Mouse (Mus musculus) midbrain, embryonic 14.5 days (tissue): ENCODE results near the gene Nprl2. TPM values are rescaled to one million over a fixed set of nuclear protein-coding genes. Genes with fewer than 3 reads are reported as not detected.
A peak's percentile ranks its signal among the peaks of the same experiment; 100 is the strongest.

Source experiments
- ATAC-seq: fragments of 200-750 bp; cut with Nextera tagmentation; 2 replicates; pipeline ENCODE4 v1.8.0; 2017; ENCODE audit warnings: moderate number of reproducible peaks, moderate library complexity; ENCODE audit not compliant: low FRiP score, low TSS enrichment
- DNase-seq: peaks from one replicate; pipeline ENCODE4 v3.0.0-alpha.2; 2015
- H3K27ac ChIP-seq: fragments of 300-500 bp; sonication (generic); replicated peaks from 2 replicates; pipeline ENCODE4 v1.5.1; 2014; ENCODE audit warnings: mild to moderate bottlenecking, low read depth, low read length, moderate library complexity
- H3K27me3 ChIP-seq: fragments of 300-500 bp; sonication (generic); 2 replicates; pipeline ENCODE4 v1.6.1; 2014; ENCODE audit warnings: low read length, control low read depth, mixed read lengths; ENCODE audit not compliant: control insufficient read depth, insufficient read depth
- H3K36me3 ChIP-seq: fragments of 300-500 bp; sonication (generic); 2 replicates; pipeline ENCODE4 v1.6.1; 2014; ENCODE audit warnings: low read length, control low read depth; ENCODE audit not compliant: control insufficient read depth, insufficient read depth
- H3K4me1 ChIP-seq: fragments of 300-500 bp; sonication (generic); 2 replicates; pipeline ENCODE4 v1.6.1; 2014; ENCODE audit warnings: mild to moderate bottlenecking, antibody characterized with exemption, low read length, control low read depth; ENCODE audit not compliant: control insufficient read depth, insufficient read depth
- H3K4me2 ChIP-seq: fragments of 300-500 bp; sonication (generic); 2 replicates; pipeline ENCODE4 v1.6.1; 2014; ENCODE audit warnings: mild to moderate bottlenecking, low read length, moderate library complexity
- H3K4me3 ChIP-seq: fragments of 300-500 bp; sonication (generic); replicated peaks from 2 replicates; pipeline ENCODE4 v1.5.1; 2014; ENCODE audit warnings: low read depth, low read length
- H3K9ac ChIP-seq: fragments of 300-500 bp; sonication (generic); replicated peaks from 2 replicates; pipeline ENCODE4 v1.6.1; 2014; ENCODE audit warnings: mild to moderate bottlenecking, low read length, moderate library complexity
- H3K9me3 ChIP-seq: fragments of 300-500 bp; sonication (generic); 2 replicates; pipeline ENCODE4 v1.6.1; 2016; ENCODE audit warnings: low read length, control low read depth, mixed read lengths; ENCODE audit not compliant: control insufficient read depth
- WGBS: fragments of 180-500 bp; shearing (Covaris S2); extraction: QIAGEN DNeasy Blood & Tissue Kit; methylation state at CpG from one replicate; pipeline ENCODE4 v1.1.7; 2014; 5-methylcytosine and 5-hydroxymethylcytosine counted together
- polyA plus RNA-seq: library from polyadenylated mRNA; unstranded; fragments of >200 nt; fragmentation: Nextera tagmentation; extraction: Ambion mirVana; gene quantifications from 2 replicates; pipeline ENCODE4 v1.2.1, GENCODE M21; 2014

The Nprl2 gene
- polyA plus RNA-seq, 1 experiment from 2014 or later = 69.4 TPM

GRCm38 (mm10) chr9:107566855-107567254, 24.8 kb downstream of the Nprl2 start:
- no peaks in the 10 kb centered on the region for H3K27me3 ChIP-seq
- H3K9me3 ChIP-seq = no peaks in the 10 kb centered on the region
- no peak overlapping the region for H3K4me3 ChIP-seq
- peaks cover 46% of the 10 kb centered on the region for H3K36me3 ChIP-seq
- H3K9ac ChIP-seq = no peak overlapping the region
- 0 out of 2 replicates have a peak overlapping the region, but pooled peaks have one; percentile 83 for H3K4me2 ChIP-seq
- H3K4me1 ChIP-seq = peaks cover 43% of the 10 kb centered on the region
- no peak for DNase-seq
- ATAC-seq = no peak
- WGBS = 73% methylated on average over 3 of the region's 3 CpGs
- no peak overlapping the region; the same call in 1 of the 2 replicates for H3K27ac ChIP-seq

GRCm38 (mm10) chr9:107567702-107568319, 25.8 kb downstream of the Nprl2 start, which contains the start of gene Hyal2:
Gene Hyal2, plus strand, starts transcription at chr9:107567945.
- WGBS = 6% methylated on average over 18 of the region's 18 CpGs
- ATAC-seq = no peak
- Histone ChIP-seq H3K4me2 (peak within 1 kb of the TSS; percentile 83), H3K4me3 (peak within 1 kb of the TSS; percentile 85), H3K4me1 (peaks cover 40% of the 10 kb centered on the region), H3K27ac (peak within 1 kb of the TSS; percentile 88), H3K9ac (peak within 1 kb of the TSS; percentile 80), H3K36me3 (peaks cover 49% of the 10 kb centered on the region), H3K9me3 (no peaks in the 10 kb centered on the region), H3K27me3 (no peaks in the 10 kb centered on the region)
- peak; percentile 39 for DNase-seq

GRCm38 (mm10) chr9:107568331-107569261, 26.6 kb downstream of the Nprl2 start:
- ATAC-seq (peak; percentile 90), DNase-seq (peak; percentile 95)
- H3K27ac ChIP-seq = peak overlapping the region; percentile 88
- H3K4me1 ChIP-seq = peaks cover 38% of the 10 kb centered on the region
- H3K36me3 ChIP-seq = peaks cover 56% of the 10 kb centered on the region
- WGBS = under 1% methylated on average over 41 of the region's 41 CpGs
- peak overlapping the region; percentile 80 for H3K9ac ChIP-seq
- H3K4me2 ChIP-seq = peak overlapping the region; percentile 83
- H3K9me3 ChIP-seq = no peaks in the 10 kb centered on the region
- H3K27me3 ChIP-seq = no peaks in the 10 kb centered on the region
- peak overlapping the region; percentile 85 for H3K4me3 ChIP-seq

- Histone ChIP-seq H3K27ac (peak overlapping the region; percentile 88), H3K4me2 (peak overlapping the region; percentile 83), H3K27me3 (no peaks in the 10 kb centered on the region), H3K36me3 (peaks cover 57% of the 10 kb centered on the region), H3K4me3 (peak overlapping the region; percentile 85), H3K4me1 (peaks cover 32% of the 10 kb centered on the region), H3K9ac (peak overlapping the region; percentile 80), H3K9me3 (no peaks in the 10 kb centered on the region)
- under 1% methylated on average over 23 of the region's 23 CpGs for WGBS
- DNase-seq (no peak), ATAC-seq (peak; percentile 54)
Measured at GRCm38 (mm10) chr9:107569270-107569669, 27.2 kb downstream of the Nprl2 start.

- WGBS = 46% methylated on average over 13 of the region's 13 CpGs
- H3K4me2 ChIP-seq = peak overlapping the region; percentile 83
- no peaks in the 10 kb centered on the region for H3K27me3 ChIP-seq
- H3K9ac ChIP-seq = peak overlapping the region; percentile 80
- H3K4me3 ChIP-seq = peak overlapping the region; percentile 85
- peaks cover 57% of the 10 kb centered on the region for H3K36me3 ChIP-seq
- H3K4me1 ChIP-seq = peaks cover 32% of the 10 kb centered on the region
- H3K9me3 ChIP-seq = no peaks in the 10 kb centered on the region
- no peak for ATAC-seq
- no peak for DNase-seq
- peak overlapping the region; percentile 88 for H3K27ac ChIP-seq
Measured at GRCm38 (mm10) chr9:107570016-107570415, 28.0 kb downstream of the Nprl2 start.

- 94% methylated on average over 21 of the region's 21 CpGs for WGBS
- H3K4me3 ChIP-seq = peak overlapping the region; percentile 85
- H3K9me3 ChIP-seq = no peaks in the 10 kb centered on the region
- peak overlapping the region; percentile 83 for H3K4me2 ChIP-seq
- H3K4me1 ChIP-seq = peaks cover 32% of the 10 kb centered on the region
- ATAC-seq (no peak), DNase-seq (no peak)
- H3K9ac ChIP-seq = peak overlapping the region; percentile 80
- H3K36me3 ChIP-seq = peaks cover 49% of the 10 kb centered on the region
- no peaks in the 10 kb centered on the region for H3K27me3 ChIP-seq
- H3K27ac ChIP-seq = no peak overlapping the region
Measured at GRCm38 (mm10) chr9:107570845-107571244, 28.8 kb downstream of the Nprl2 start.

- peak overlapping the region; percentile 83 for H3K4me2 ChIP-seq
Measured at GRCm38 (mm10) chr9:107571534-107572326, 29.7 kb downstream of the Nprl2 start.

GRCm38 (mm10) chr9:107572327-107572662, 30.3 kb downstream of the Nprl2 start:
- no peak for DNase-seq
- no peak overlapping the region for H3K4me3 ChIP-seq
- H3K36me3 ChIP-seq = peaks cover 41% of the 10 kb centered on the region
- H3K4me1 ChIP-seq = peaks cover 36% of the 10 kb centered on the region
- H3K27ac ChIP-seq = no peak overlapping the region
- no peaks in the 10 kb centered on the region for H3K9me3 ChIP-seq
- ATAC-seq = no peak
- 100% methylated on average over 2 of the region's 2 CpGs for WGBS
- H3K27me3 ChIP-seq = no peaks in the 10 kb centered on the region
- no peak overlapping the region for H3K9ac ChIP-seq
- no peak overlapping the region for H3K4me2 ChIP-seq

More at GRCm38 (mm10) chr9:107571534-107572326, 29.7 kb downstream of the Nprl2 start:
- H3K36me3 ChIP-seq = peaks cover 41% of the 10 kb centered on the region
- no peak overlapping the region for H3K27ac ChIP-seq
- no peak overlapping the region for H3K4me3 ChIP-seq
- no peak overlapping the region for H3K9ac ChIP-seq
- ATAC-seq = no peak
- DNase-seq = no peak
- peaks cover 32% of the 10 kb centered on the region for H3K4me1 ChIP-seq
- H3K27me3 ChIP-seq = no peaks in the 10 kb centered on the region
- no peaks in the 10 kb centered on the region for H3K9me3 ChIP-seq
- WGBS = 95% methylated on average over 22 of the region's 22 CpGs
